Mouse (Mus musculus) neural tube, embryonic 14.5 days (tissue): ENCODE measurements at regions not wholly inside any gene's neighbourhood (a gene's known extent, or its start where the extent isn't known, plus 50 kb on each side); places are given as distances from the start of the nearest gene placed in this dataset.

ENCODE experiments used
- ATAC-seq: fragments of 200-750 bp; cut with Nextera tagmentation; 2 replicates; pipeline ENCODE4 v1.8.0; 2017; ENCODE audit warnings: low read depth, mild to moderate bottlenecking, moderate TSS enrichment, moderate library complexity
- H3K27ac ChIP-seq: fragments of 300-500 bp; sonication (generic); 2 replicates; pipeline ENCODE4 v1.5.1; 2014; ENCODE audit warnings: low read depth, mild to moderate bottlenecking, control low read depth, low read length, moderate library complexity, mixed read lengths
- H3K27me3 ChIP-seq: fragments of 300-500 bp; sonication (generic); 2 replicates; pipeline ENCODE4 v1.6.1; 2014; ENCODE audit warnings: low read length; ENCODE audit not compliant: control insufficient read depth, insufficient read depth
- H3K36me3 ChIP-seq: fragments of 300-500 bp; sonication (generic); 2 replicates; pipeline ENCODE4 v1.6.1; 2014; ENCODE audit warnings: low read length, mixed read lengths; ENCODE audit not compliant: control insufficient read depth, insufficient read depth
- H3K4me1 ChIP-seq: fragments of 300-500 bp; sonication (generic); 2 replicates; pipeline ENCODE4 v1.6.1; 2014; ENCODE audit warnings: low read length; ENCODE audit not compliant: control insufficient read depth, insufficient read depth
- H3K4me2 ChIP-seq: fragments of 300-500 bp; sonication (generic); 2 replicates; pipeline ENCODE4 v1.6.1; 2014; ENCODE audit warnings: mild to moderate bottlenecking, low read depth, low read length, control low read depth
- H3K4me3 ChIP-seq: fragments of 300-500 bp; sonication (generic); 2 replicates; pipeline ENCODE4 v1.5.1; 2014; ENCODE audit warnings: low read depth, low read length, control low read depth, mixed read lengths
- H3K9ac ChIP-seq: fragments of 300-500 bp; sonication (generic); replicated peaks from 2 replicates; pipeline ENCODE4 v1.6.1; 2014; ENCODE audit warnings: low read depth, mild to moderate bottlenecking, control low read depth, low read length, mixed read lengths
- H3K9me3 ChIP-seq: fragments of 300-500 bp; sonication (generic); 2 replicates; pipeline ENCODE4 v1.6.1; 2016; ENCODE audit warnings: low read length; ENCODE audit not compliant: control insufficient read depth
- WGBS: fragments of 180-500 bp; shearing (Covaris S2); extraction: QIAGEN DNeasy Blood & Tissue Kit; methylation state at CpG from one replicate; pipeline ENCODE4 v1.1.7; 2014; 5-methylcytosine and 5-hydroxymethylcytosine counted together

GRCm38 (mm10) chr2:108231054-108231453 is 940.6 kb downstream of the Kcna4 start:
- Histone ChIP-seq H3K4me1 (no peaks in the 10 kb centered on the region; the same call in 1 of the 2 replicates), H3K27me3 (no peaks in the 10 kb centered on the region), H3K4me3 (no peak overlapping the region), H3K27ac (no peak overlapping the region), H3K36me3 (no peaks in the 10 kb centered on the region), H3K4me2 (no peak overlapping the region), H3K9ac (no peak overlapping the region), H3K9me3 (no peaks in the 10 kb centered on the region)
- no peak for ATAC-seq
- 91% methylated on average over 4 of the region's 4 CpGs for WGBS

- Histone ChIP-seq H3K27ac (no peak overlapping the region), H3K4me3 (no peak overlapping the region), H3K9me3 (no peaks in the 10 kb centered on the region), H3K9ac (no peak overlapping the region), H3K27me3 (no peaks in the 10 kb centered on the region), H3K36me3 (no peaks in the 10 kb centered on the region), H3K4me2 (no peak overlapping the region), H3K4me1 (no peaks in the 10 kb centered on the region; the same call in 1 of the 2 replicates)
- 53% methylated on average over 7 of the region's 7 CpGs for WGBS
- ATAC-seq, result no peak
These were observed 941.5 kb downstream of the Kcna4 start for GRCm38 (mm10) chr2:108231924-108232323.

GRCm38 (mm10) chr2:108236286-108236988 is 946.0 kb downstream of the Kcna4 start:
- Histone ChIP-seq H3K4me1 (no peaks in the 10 kb centered on the region; the same call in 1 of the 2 replicates), H3K9ac (no peak overlapping the region), H3K27me3 (no peaks in the 10 kb centered on the region), H3K4me2 (no peak overlapping the region), H3K4me3 (no peak overlapping the region), H3K27ac (no peak overlapping the region), H3K9me3 (no peaks in the 10 kb centered on the region), H3K36me3 (no peaks in the 10 kb centered on the region)
- WGBS, result 19% methylated on average over 9 of the region's 9 CpGs
- peak; percentile 41; the same call in 1 of the 2 replicates for ATAC-seq
